Comparison of ENCODE assay signal across 28 mouse cellular contexts in genomic region chr8:80550436-80550835, GRCm38 (mm10). TPM values are rescaled to one million over a fixed set of nuclear protein-coding genes. Genes with fewer than 3 reads are reported as not detected.
DNase-seq lines count a peak whose midpoint lies in the region; ATAC-seq and TF ChIP-seq lines count a peak whose summit lies in the region.
"Had no signal": no experiment of that assay in that cellular context is flagged by ENCODE, and none has a peak within 500 bp of the region (broad histone marks: within the 10 kb centered on the region; RNA-seq: fewer than 3 reads in every experiment).

No protein-coding gene starts in this region.

- no peak overlapping the region for H3K4me3 ChIP-seq in layer of hippocampus, adult 2 months
- H3K4me3 ChIP-seq: embryonic facial prominence, embryonic 13.5 days; heart, embryonic 10.5 days; heart, embryonic 15.5 days; hindbrain, embryonic 12.5 days; intestine, embryonic 15.5 days; limb, embryonic 12.5 days; midbrain, embryonic 13.5 days had no signal

- TF ChIP-seq CTCF in layer of hippocampus, adult 2 months (conservative IDR thresholded peaks at IDR 0.05) = no peak

- H3K27ac ChIP-seq in layer of hippocampus, adult 2 months = no peak overlapping the region
- H3K27ac ChIP-seq: embryonic facial prominence, embryonic 13.5 days; heart, embryonic 10.5 days; heart, embryonic 15.5 days; hindbrain, embryonic 12.5 days; hindbrain, postnatal 0 days; intestine, embryonic 15.5 days; limb, embryonic 12.5 days; macrophage; midbrain, embryonic 13.5 days; stomach, postnatal 0 days had no signal

- peak; percentile 55 for ATAC-seq in frontal cortex, adult (ENCODE audit: low TSS enrichment)
- ATAC-seq: forebrain, embryonic 16.5 days; hindbrain, postnatal 0 days; intestine, embryonic 15.5 days; midbrain, embryonic 13.5 days; Patski had no signal

- no peak for DNase-seq in frontal cortex, postnatal 14 days (ENCODE audit: low spot score in 2 of 2)
- DNase-seq in layer of hippocampus, adult 9-11 months = peak; percentile 5
- no peak for DNase-seq in layer of hippocampus, adult 2 months (ENCODE audit: low spot score in 2 of 2)
- peak; percentile 13 for DNase-seq in 3T3-L1 (ENCODE audit: low read depth, low spot score)
- peak; percentile 11 to 36 for DNase-seq in layer of hippocampus, postnatal 14 days (ENCODE audit: low spot score in 2 of 2)
- DNase-seq in urinary bladder, postnatal 25 days (ENCODE audit: low spot score) = no peak
- DNase-seq: adrenal gland, postnatal 10 days; cerebellum, adult 11-12 months; cerebellum, adult 9-11 months; gastrocnemius, postnatal 10 days; kidney, postnatal 36 days; lung, adult 2 months; lung, postnatal 10 days; thymus, adult 2 months had no signal

RNA-seq across cellular contexts. Expression of gene Gypa, which starts 56.9 kb away (rescaled TPM):
- total RNA-seq in layer of hippocampus, adult 2 months (2021) = not detected
- under 1 TPM; 0.28 to 0.33 TPM for total RNA-seq in layer of hippocampus, postnatal 14 days (2021)
- total RNA-seq: granulocyte monocyte progenitor cell, adult 5-6 weeks had no signal

Comparison
In these comparisons a context has a peak if more than half of its experiments do, and no peak if none do; other contexts are left out.
1. DNase-seq: peak in layer of hippocampus, adult 9-11 months (single experiment), 3T3-L1 (single experiment) and layer of hippocampus, postnatal 14 days (2 of 2); none in frontal cortex, postnatal 14 days (0 of 2), layer of hippocampus, adult 2 months (0 of 2) and urinary bladder, postnatal 25 days (single experiment).